Mouse (Mus musculus) limb, embryonic 14.5 days (tissue): ENCODE data around the gene Rpap3. TPM values are rescaled to one million over a fixed set of nuclear protein-coding genes. Genes with fewer than 3 reads are reported as not detected.

Experiments used
- ATAC-seq: fragments of 200-750 bp; cut with Nextera tagmentation; 2 replicates; pipeline ENCODE4 v1.8.0; 2017; ENCODE audit warnings: low read depth, moderate number of reproducible peaks, moderate TSS enrichment; ENCODE audit not compliant: low FRiP score
- DNase-seq: peaks from one replicate; pipeline ENCODE4 v3.0.0-alpha.2; 2015; ENCODE audit warnings: low spot score
- H3K27ac ChIP-seq: fragments of 300-500 bp; sonication (generic); replicated peaks from 2 replicates; pipeline ENCODE4 v1.5.1; 2014; ENCODE audit warnings: low read depth, mild to moderate bottlenecking, low read length, moderate library complexity, mixed read lengths
- H3K27me3 ChIP-seq: fragments of 300-500 bp; sonication (generic); 2 replicates; pipeline ENCODE4 v1.6.1; 2014; ENCODE audit warnings: low read length, mixed read lengths; ENCODE audit not compliant: control insufficient read depth, insufficient read depth
- H3K36me3 ChIP-seq: fragments of 300-500 bp; sonication (generic); 2 replicates; pipeline ENCODE4 v1.6.1; 2014; ENCODE audit warnings: mild to moderate bottlenecking, low read length, moderate library complexity, mixed read lengths; ENCODE audit not compliant: control insufficient read depth, insufficient read depth
- H3K4me1 ChIP-seq: fragments of 300-500 bp; sonication (generic); 2 replicates; pipeline ENCODE4 v1.6.1; 2014; ENCODE audit warnings: antibody characterized with exemption, low read length, mixed read lengths; ENCODE audit not compliant: control insufficient read depth, insufficient read depth
- H3K4me2 ChIP-seq: fragments of 300-500 bp; sonication (generic); replicated peaks from 2 replicates; pipeline ENCODE4 v1.6.1; 2014; ENCODE audit warnings: low read depth, mild to moderate bottlenecking, low read length, moderate library complexity; ENCODE audit not compliant: severe bottlenecking
- H3K4me3 ChIP-seq: fragments of 300-500 bp; sonication (generic); replicated peaks from 2 replicates; pipeline ENCODE4 v1.5.1; 2014; ENCODE audit warnings: low read length
- H3K9ac ChIP-seq: fragments of 300-500 bp; sonication (generic); 2 replicates; pipeline ENCODE4 v1.6.1; 2014; ENCODE audit warnings: mild to moderate bottlenecking, low read depth, low read length, moderate library complexity; ENCODE audit not compliant: severe bottlenecking
- H3K9me3 ChIP-seq: fragments of 300-500 bp; sonication (generic); 2 replicates; pipeline ENCODE4 v1.6.1; 2016; ENCODE audit warnings: low read length; ENCODE audit not compliant: control insufficient read depth
- POLR2A ChIP-seq: fragments of 200-500 bp; IDR thresholded peaks from 2 replicates; pipeline ENCODE4 v1.8.0; 2012; ENCODE audit warnings: inconsistent platforms, mild to moderate bottlenecking, moderate library complexity, borderline replicate concordance; ENCODE audit not compliant: insufficient read depth, insufficient read length; ENCODE audit errors: extremely low read depth
- WGBS: fragments of 180-500 bp; shearing (Covaris S2); extraction: QIAGEN DNeasy Blood & Tissue Kit; methylation state at CpG from one replicate; pipeline ENCODE4 v1.1.7; 2014; 5-methylcytosine and 5-hydroxymethylcytosine counted together
- polyA plus RNA-seq, 2 experiments: library from polyadenylated mRNA; depleted of rRNA in 1 of 2; stranded (reverse) in 1 of 2; unstranded in 1 of 2; fragments of >200 nt; fragmentation: Nextera tagmentation in 1 of 2; extraction: Ambion mirVana in 1 of 2; gene quantifications; 2 replicates each; pipeline versions ENCODE4 v1.2.1 to v1.2.3; 2012 to 2014

Rpap3 gene
- polyA plus RNA-seq, 2 experiments: 22.7 to 31.1 TPM

DNA sequence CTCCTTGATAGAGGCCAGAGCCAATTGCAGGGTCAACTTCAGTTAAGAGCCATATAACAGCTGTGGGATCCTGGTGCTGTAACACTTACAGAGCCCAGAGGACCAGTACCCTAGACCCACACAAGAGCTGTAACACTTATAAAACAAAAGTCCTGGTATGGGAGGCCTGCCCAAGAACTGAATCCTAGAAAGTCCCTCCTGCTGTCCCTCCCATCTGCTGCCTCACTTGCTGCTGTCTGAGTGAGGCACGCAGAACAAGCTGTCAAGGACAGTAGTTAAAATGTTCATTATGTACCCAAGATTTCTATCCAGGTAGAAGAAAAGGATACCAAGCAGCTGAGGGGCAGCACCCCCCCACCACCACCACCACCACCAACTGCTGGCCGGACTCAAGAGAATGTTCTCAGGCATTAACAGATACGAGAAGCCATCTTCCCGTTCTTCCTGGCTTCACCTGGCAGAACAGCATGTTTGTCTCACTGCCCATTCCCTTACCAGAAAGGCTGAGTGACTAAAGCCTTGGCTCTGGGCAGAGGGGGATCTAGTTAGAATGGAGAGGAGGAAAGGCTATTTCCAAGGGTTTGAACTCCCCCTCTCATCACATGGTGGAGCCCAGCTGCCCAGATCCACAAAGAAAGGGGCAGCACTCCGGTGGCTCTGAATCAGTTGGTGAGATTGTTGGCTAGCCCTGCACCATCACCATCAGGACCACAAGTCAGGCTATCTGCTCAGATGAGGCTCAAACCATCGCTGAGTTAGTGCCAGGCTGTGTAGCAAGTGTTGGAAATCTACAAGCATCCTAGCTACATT is 18.1 kb upstream of the Rpap3 start:
- H3K4me1 ChIP-seq: peaks cover 16% of the 10 kb centered on the region; the same call in 1 of the 2 replicates
- no peaks in the 10 kb centered on the region for H3K36me3 ChIP-seq
- no peaks in the 10 kb centered on the region for H3K9me3 ChIP-seq
- H3K4me3 ChIP-seq: no peak overlapping the region
- 86% methylated on average over 6 of the region's 6 CpGs for WGBS
- ATAC-seq (no peak), DNase-seq (no peak)
- no peak overlapping the region for H3K4me2 ChIP-seq
- H3K27ac ChIP-seq: no peak overlapping the region
- TF ChIP-seq POLR2A: no peak
- H3K27me3 ChIP-seq: no peaks in the 10 kb centered on the region
- H3K9ac ChIP-seq: no peak overlapping the region

GRCm38 (mm10) chr15:97721008-97721701 is 15.5 kb upstream of the Rpap3 start:
- Histone ChIP-seq H3K27ac (0 out of 2 replicates have a peak overlapping the region, but pooled peaks have one; percentile 19), H3K4me1 (peaks cover 16% of the 10 kb centered on the region; the same call in 1 of the 2 replicates)
- no peak for TF ChIP-seq POLR2A

GRCm38 (mm10) chr15:97720026-97720675 is 14.5 kb upstream of the Rpap3 start:
- Histone ChIP-seq H3K27ac (no peak overlapping the region; the same call in 1 of the 2 replicates), H3K9ac (0 out of 2 replicates have a peak overlapping the region, but pooled peaks have one; percentile 16), H3K36me3 (no peaks in the 10 kb centered on the region), H3K9me3 (no peaks in the 10 kb centered on the region), H3K4me2 (no peak overlapping the region), H3K4me1 (peaks cover 16% of the 10 kb centered on the region; the same call in 1 of the 2 replicates), H3K4me3 (no peak overlapping the region), H3K27me3 (no peaks in the 10 kb centered on the region)
- TF ChIP-seq POLR2A: no peak
- 73% methylated on average over 12 of the region's 12 CpGs for WGBS
- ATAC-seq (0 out of 2 replicates have a peak, but pooled peaks have one; percentile 3), DNase-seq (no peak)

More at GRCm38 (mm10) chr15:97721008-97721701, 15.5 kb upstream of the Rpap3 start:
- ATAC-seq: no peak
- H3K9ac ChIP-seq: no peak overlapping the region
- no peaks in the 10 kb centered on the region for H3K36me3 ChIP-seq
- no peak overlapping the region for H3K4me2 ChIP-seq
- 31% methylated on average over 15 of the region's 15 CpGs for WGBS
- H3K9me3 ChIP-seq: no peaks in the 10 kb centered on the region
- no peak overlapping the region for H3K4me3 ChIP-seq
- H3K27me3 ChIP-seq: no peaks in the 10 kb centered on the region
- peak; percentile 26 for DNase-seq

GRCm38 (mm10) chr15:97719494-97719893 is 13.9 kb upstream of the Rpap3 start:
- no peak for DNase-seq
- no peaks in the 10 kb centered on the region for H3K36me3 ChIP-seq
- 85% methylated on average over 12 of the region's 12 CpGs for WGBS
- H3K27me3 ChIP-seq: no peaks in the 10 kb centered on the region
- H3K9ac ChIP-seq: no peak overlapping the region
- H3K4me2 ChIP-seq: no peak overlapping the region
- no peak for TF ChIP-seq POLR2A
- no peaks in the 10 kb centered on the region for H3K9me3 ChIP-seq
- H3K27ac ChIP-seq: no peak overlapping the region
- no peak overlapping the region for H3K4me3 ChIP-seq
- peaks cover 16% of the 10 kb centered on the region; the same call in 1 of the 2 replicates for H3K4me1 ChIP-seq
- no peak for ATAC-seq
